Mouse (Mus musculus): ENCODE measurements around the gene Wwc2. TPM values are rescaled to one million over a fixed set of nuclear protein-coding genes. Genes with fewer than 3 reads are reported as not detected.

Wwc2 gene
- polyA plus RNA-seq, 1 experiment from 2014 or later, result 8.5 TPM

GRCm38 (mm10) chr8:47851824-47852502 lies 138.8 kb downstream of the Wwc2 start:
- ATAC-seq, result peak; percentile 83
- H3K27ac ChIP-seq, result peak overlapping the region; percentile 74
- 44% methylated on average over 12 of the region's 12 CpGs for WGBS

GRCm38 (mm10) chr8:47849842-47850241 lies 140.9 kb downstream of the Wwc2 start:
- 78% methylated on average over 8 of the region's 8 CpGs for WGBS
- Histone ChIP-seq H3K4me1 (replicated peaks) (peaks cover 16% of the 10 kb centered on the region; the same call in 1 of the 2 replicates), H3K9ac (no peak overlapping the region), H3K36me3 (peaks cover 25% of the 10 kb centered on the region), H3K27ac (no peak overlapping the region), H3K4me2 (replicated peaks) (no peak overlapping the region), H3K27me3 (replicated peaks) (no peaks in the 10 kb centered on the region), H3K4me3 (replicated peaks) (no peak overlapping the region), H3K9me3 (no peaks in the 10 kb centered on the region)
- ATAC-seq, result no peak

More at GRCm38 (mm10) chr8:47851824-47852502, 138.8 kb downstream of the Wwc2 start:
- Histone ChIP-seq H3K36me3 (peaks cover 28% of the 10 kb centered on the region), H3K4me3 (replicated peaks) (peak overlapping the region; percentile 10; the same call in 1 of the 2 replicates), H3K9ac (peak overlapping the region; percentile 9; the same call in 1 of the 2 replicates), H3K4me2 (replicated peaks) (peak overlapping the region; percentile 54), H3K27me3 (replicated peaks) (no peaks in the 10 kb centered on the region), H3K9me3 (no peaks in the 10 kb centered on the region), H3K4me1 (replicated peaks) (peaks cover 16% of the 10 kb centered on the region; the same call in 1 of the 2 replicates)

- WGBS, result 95% methylated on average over 6 of the region's 6 CpGs
- peaks cover 22% of the 10 kb centered on the region for H3K36me3 ChIP-seq
Observed at GRCm38 (mm10) chr8:47847931-47848330, 142.8 kb downstream of the Wwc2 start.

GRCm38 (mm10) chr8:47847161-47847560 lies 143.6 kb downstream of the Wwc2 start:
- peaks cover 27% of the 10 kb centered on the region for H3K36me3 ChIP-seq

More at GRCm38 (mm10) chr8:47847931-47848330, 142.8 kb downstream of the Wwc2 start:
- Histone ChIP-seq H3K4me2 (replicated peaks) (no peak overlapping the region), H3K27me3 (replicated peaks) (no peaks in the 10 kb centered on the region), H3K27ac (no peak overlapping the region), H3K4me1 (replicated peaks) (peaks cover 13% of the 10 kb centered on the region; the same call in 1 of the 2 replicates), H3K9me3 (no peaks in the 10 kb centered on the region), H3K9ac (no peak overlapping the region), H3K4me3 (replicated peaks) (no peak overlapping the region)
- ATAC-seq, result no peak

GRCm38 (mm10) chr8:47845956-47846355 lies 144.8 kb downstream of the Wwc2 start:
- 64% methylated on average over 13 of the region's 13 CpGs for WGBS
- Histone ChIP-seq H3K4me1 (replicated peaks) (no peaks in the 10 kb centered on the region), H3K4me2 (replicated peaks) (no peak overlapping the region), H3K27me3 (replicated peaks) (no peaks in the 10 kb centered on the region), H3K36me3 (peaks cover 27% of the 10 kb centered on the region), H3K9ac (no peak overlapping the region), H3K4me3 (replicated peaks) (no peak overlapping the region), H3K9me3 (no peaks in the 10 kb centered on the region), H3K27ac (no peak overlapping the region)
- ATAC-seq, result no peak

More at GRCm38 (mm10) chr8:47847161-47847560, 143.6 kb downstream of the Wwc2 start:
- Histone ChIP-seq H3K27me3 (replicated peaks) (no peaks in the 10 kb centered on the region), H3K9ac (no peak overlapping the region), H3K9me3 (no peaks in the 10 kb centered on the region), H3K4me3 (replicated peaks) (no peak overlapping the region), H3K27ac (no peak overlapping the region), H3K4me2 (replicated peaks) (no peak overlapping the region), H3K4me1 (replicated peaks) (0 out of 2 replicates have a peak, but pooled peaks cover 5% of the 10 kb centered on the region)
- no peak for ATAC-seq
- WGBS, result 91% methylated on average over 14 of the region's 14 CpGs

- no peak for ATAC-seq
- Histone ChIP-seq H3K9ac (no peak overlapping the region), H3K36me3 (peaks cover 21% of the 10 kb centered on the region), H3K4me1 (replicated peaks) (no peaks in the 10 kb centered on the region), H3K4me2 (replicated peaks) (no peak overlapping the region), H3K27me3 (replicated peaks) (no peaks in the 10 kb centered on the region), H3K9me3 (no peaks in the 10 kb centered on the region), H3K27ac (no peak overlapping the region), H3K4me3 (replicated peaks) (no peak overlapping the region)
- WGBS, result 95% methylated on average over 10 of the region's 10 CpGs
Observed at GRCm38 (mm10) chr8:47843651-47844050, 147.1 kb downstream of the Wwc2 start.

GRCm38 (mm10) chr8:47843063-47843462 lies 147.7 kb downstream of the Wwc2 start:
- no peaks in the 10 kb centered on the region for H3K9me3 ChIP-seq
- no peak overlapping the region for H3K4me3 ChIP-seq (replicated peaks)
- H3K9ac ChIP-seq, result no peak overlapping the region
- H3K27ac ChIP-seq, result no peak overlapping the region
- WGBS, result 74% methylated on average over 7 of the region's 7 CpGs
- no peak overlapping the region for H3K4me2 ChIP-seq (replicated peaks)
- no peaks in the 10 kb centered on the region for H3K27me3 ChIP-seq (replicated peaks)
- no peak for ATAC-seq
- no peaks in the 10 kb centered on the region for H3K4me1 ChIP-seq (replicated peaks)
- H3K36me3 ChIP-seq, result peaks cover 17% of the 10 kb centered on the region

GRCm38 (mm10) chr8:47833944-47834343 lies 156.8 kb downstream of the Wwc2 start:
- H3K4me2 ChIP-seq (replicated peaks), result no peak overlapping the region
- H3K36me3 ChIP-seq, result peaks cover 13% of the 10 kb centered on the region; the same call in 1 of the 2 replicates
- H3K27me3 ChIP-seq (replicated peaks), result no peaks in the 10 kb centered on the region
- ATAC-seq, result no peak; the same call in 1 of the 2 replicates
- H3K9ac ChIP-seq, result no peak overlapping the region
- no peaks in the 10 kb centered on the region for H3K9me3 ChIP-seq
- H3K4me3 ChIP-seq (replicated peaks), result no peak overlapping the region
- WGBS, result 61% methylated on average over 1 of the region's 1 CpGs
- no peak overlapping the region for H3K27ac ChIP-seq
- H3K4me1 ChIP-seq (replicated peaks), result no peaks in the 10 kb centered on the region

- WGBS, result 47% methylated on average over 6 of the region's 6 CpGs
- no peak overlapping the region for H3K9ac ChIP-seq
- no peak overlapping the region for H3K4me3 ChIP-seq (replicated peaks)
- no peaks in the 10 kb centered on the region for H3K4me1 ChIP-seq (replicated peaks)
- no peak overlapping the region for H3K27ac ChIP-seq
- H3K36me3 ChIP-seq, result peaks cover 13% of the 10 kb centered on the region; the same call in 1 of the 2 replicates
- no peak overlapping the region for H3K4me2 ChIP-seq (replicated peaks)
- H3K27me3 ChIP-seq (replicated peaks), result no peaks in the 10 kb centered on the region
- ATAC-seq, result no peak
- H3K9me3 ChIP-seq, result no peaks in the 10 kb centered on the region
Observed at GRCm38 (mm10) chr8:47832616-47833015, 158.1 kb downstream of the Wwc2 start.

- H3K27ac ChIP-seq, result no peak overlapping the region
- H3K36me3 ChIP-seq, result peaks cover 9% of the 10 kb centered on the region; the same call in 1 of the 2 replicates
- H3K27me3 ChIP-seq (replicated peaks), result no peaks in the 10 kb centered on the region
- H3K4me1 ChIP-seq (replicated peaks), result 0 out of 2 replicates have a peak, but pooled peaks cover 2% of the 10 kb centered on the region
- no peak overlapping the region for H3K4me2 ChIP-seq (replicated peaks)
- ATAC-seq, result no peak
- WGBS, result 75% methylated on average over 9 of the region's 9 CpGs
- H3K9me3 ChIP-seq, result no peaks in the 10 kb centered on the region
- H3K9ac ChIP-seq, result no peak overlapping the region
- no peak overlapping the region for H3K4me3 ChIP-seq (replicated peaks)
Observed at GRCm38 (mm10) chr8:47826911-47827310, 163.8 kb downstream of the Wwc2 start.

GRCm38 (mm10) chr8:47825596-47825995 lies 165.1 kb downstream of the Wwc2 start:
- no peaks in the 10 kb centered on the region for H3K9me3 ChIP-seq
- no peak overlapping the region for H3K27ac ChIP-seq
- no peaks in the 10 kb centered on the region for H3K36me3 ChIP-seq
- no peak overlapping the region for H3K4me2 ChIP-seq (replicated peaks)
- H3K9ac ChIP-seq, result no peak overlapping the region
- 0 out of 2 replicates have a peak, but pooled peaks cover 2% of the 10 kb centered on the region for H3K4me1 ChIP-seq (replicated peaks)
- H3K27me3 ChIP-seq (replicated peaks), result no peaks in the 10 kb centered on the region
- ATAC-seq, result no peak
- 73% methylated on average over 5 of the region's 5 CpGs for WGBS
- no peak overlapping the region for H3K4me3 ChIP-seq (replicated peaks)

- Histone ChIP-seq H3K27ac (no peak within 1 kb of the TSS), H3K4me2 (replicated peaks) (no peak within 1 kb of the TSS), H3K4me3 (replicated peaks) (no peak within 1 kb of the TSS), H3K4me1 (replicated peaks) (0 out of 2 replicates have a peak, but pooled peaks cover 2% of the 10 kb centered on the region), H3K9me3 (no peaks in the 10 kb centered on the region), H3K27me3 (replicated peaks) (no peaks in the 10 kb centered on the region), H3K36me3 (no peaks in the 10 kb centered on the region), H3K9ac (no peak within 1 kb of the TSS)
- WGBS, result 71% methylated on average over 13 of the region's 13 CpGs
- no peak for ATAC-seq
Observed at GRCm38 (mm10) chr8:47824182-47824581, 166.5 kb downstream of the Wwc2 start, which contains the start of gene Cldn22. Cldn22 (plus strand) TSS chr8:47824482.

Data from intestine, embryonic 15.5 days (tissue).